Mouse (Mus musculus) fibroblast of lung, adult 2 months (primary cell): ENCODE data around the gene Efr3b.
"Not testable (repeated sequence)": the region's sequence is repeated elsewhere in the genome, so short reads cannot be mapped to it uniquely, and the experiment has no call there.

ENCODE experiments used
- DNase-seq: peaks from one replicate; pipeline ENCODE4 v3.0.0-alpha.2; 2011; ENCODE audit warnings: low read depth

The Efr3b gene

GRCm38 (mm10) chr12:3981350-3982131 lies 57.2 kb downstream of the Efr3b start:
- DNase-seq, result peak; percentile 88

DNA sequence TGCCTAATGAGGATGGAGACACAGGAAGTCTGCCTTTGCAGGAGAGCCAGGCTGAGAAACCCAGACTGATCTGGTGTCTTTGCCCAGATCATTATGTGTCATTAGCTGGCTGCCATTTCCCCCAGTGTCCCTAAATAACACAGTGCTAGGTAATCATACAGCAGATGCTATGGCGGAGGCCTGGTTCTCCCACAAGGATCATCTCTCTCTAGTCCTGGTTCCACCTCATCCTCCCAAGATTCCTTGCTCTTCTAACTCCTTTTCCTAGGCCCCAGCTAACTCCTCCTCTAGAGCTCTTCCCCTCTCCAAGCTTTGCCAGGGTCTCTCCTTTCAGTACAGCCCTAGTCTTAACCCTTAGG lies 57.7 kb downstream of the Efr3b start:
- DNase-seq, result no peak

- DNase-seq, result not testable (repeated sequence)
These were observed 65.5 kb downstream of the Efr3b start for GRCm38 (mm10) chr12:3973169-3973568.

DNA sequence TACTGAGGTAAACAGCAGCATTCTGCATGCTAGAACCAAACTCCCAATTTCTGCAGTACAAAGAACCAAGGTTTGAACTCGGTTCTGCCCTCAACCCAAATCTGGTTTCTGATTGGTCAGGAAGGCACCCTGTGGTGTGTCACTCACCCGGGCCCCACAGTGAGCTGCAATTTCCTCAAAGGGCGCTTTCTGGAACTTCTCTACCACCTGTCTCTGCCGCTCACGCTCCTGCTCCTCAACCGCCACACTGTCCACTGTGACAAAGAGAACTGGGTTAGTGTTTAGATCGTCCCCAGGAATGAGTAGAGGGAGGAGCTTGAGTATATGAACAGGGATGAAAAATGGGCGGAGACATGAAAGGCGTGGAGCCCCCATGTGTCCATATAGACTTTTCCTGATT lies 70.3 kb downstream of the Efr3b start:
- DNase-seq, result no peak

DNA sequence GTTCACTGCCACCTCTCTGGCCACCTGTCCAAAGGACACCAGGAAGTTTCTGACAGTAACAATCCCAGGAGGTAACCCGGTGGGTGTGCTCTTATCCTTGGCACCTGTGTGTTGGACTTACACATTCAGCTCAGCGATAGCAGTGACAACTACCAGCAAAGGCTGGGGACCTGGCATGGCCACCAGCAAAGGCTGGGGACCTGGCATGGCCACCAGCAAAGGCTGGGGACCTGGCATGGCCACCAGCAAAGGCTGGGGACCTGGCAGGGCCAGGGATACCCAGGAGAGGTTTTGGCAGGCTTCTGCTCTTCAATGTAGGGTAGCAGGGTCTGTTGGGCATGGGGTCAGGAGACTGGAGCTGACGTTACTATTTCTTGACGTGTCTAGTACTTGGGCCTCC lies 71.5 kb downstream of the Efr3b start:
- DNase-seq, result no peak

- DNase-seq, result no peak
These were observed 78.2 kb downstream of the Efr3b start for GRCm38 (mm10) chr12:3960553-3960952.

DNA sequence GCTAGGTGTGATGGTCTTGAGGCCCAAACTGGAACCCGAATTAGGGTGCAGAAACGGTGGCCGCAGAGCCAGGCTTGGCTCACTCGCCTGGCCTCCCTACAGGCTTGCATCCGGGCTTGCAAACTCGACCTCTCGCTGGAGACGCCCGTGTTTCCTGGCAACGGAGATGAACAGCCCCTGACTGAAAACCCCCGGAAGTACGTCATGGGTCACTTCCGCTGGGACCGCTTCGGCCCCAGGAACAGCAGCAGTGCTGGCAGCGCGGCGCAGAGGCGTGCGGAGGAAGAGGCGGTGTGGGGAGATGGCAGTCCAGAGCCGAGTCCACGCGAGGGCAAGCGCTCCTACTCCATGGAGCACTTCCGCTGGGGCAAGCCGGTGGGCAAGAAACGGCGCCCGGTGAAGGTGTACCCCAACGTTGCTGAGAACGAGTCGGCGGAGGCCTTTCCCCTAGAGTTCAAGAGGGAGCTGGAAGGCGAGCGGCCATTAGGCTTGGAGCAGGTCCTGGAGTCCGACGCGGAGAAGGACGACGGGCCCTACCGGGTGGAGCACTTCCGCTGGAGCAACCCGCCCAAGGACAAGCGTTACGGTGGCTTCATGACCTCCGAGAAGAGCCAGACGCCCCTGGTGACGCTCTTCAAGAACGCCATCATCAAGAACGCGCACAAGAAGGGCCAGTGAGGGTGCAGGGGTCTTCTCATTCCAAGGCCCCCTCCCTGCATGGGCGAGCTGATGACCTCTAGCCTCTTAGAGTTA lies 78.7 kb downstream of the Efr3b start:
- DNase-seq, result peak; percentile 62

GRCm38 (mm10) chr12:3956351-3956750 lies 82.4 kb downstream of the Efr3b start:
- no peak for DNase-seq

DNA sequence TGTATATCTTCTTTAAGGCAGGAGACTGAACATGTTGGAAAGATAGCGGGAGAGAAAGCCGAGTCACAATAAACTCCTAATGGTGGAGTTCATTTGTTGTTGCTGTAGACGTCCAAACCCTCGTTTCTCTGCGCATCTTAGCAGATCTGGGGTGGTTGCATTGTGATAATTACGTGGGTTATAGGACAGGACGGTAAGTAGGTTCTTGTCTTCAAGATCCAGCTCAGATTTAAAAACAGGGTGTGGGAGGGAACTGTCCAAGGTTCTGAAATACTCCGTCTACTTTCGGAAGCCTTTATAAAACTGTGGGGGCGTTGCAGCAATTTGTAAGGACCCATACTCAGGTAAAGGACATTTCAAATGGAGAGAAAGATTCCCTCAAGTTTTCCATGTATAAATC lies 83.3 kb downstream of the Efr3b start:
- DNase-seq, result no peak

GRCm38 (mm10) chr12:3954651-3955050 lies 84.1 kb downstream of the Efr3b start, which contains the start of gene Pomc:
Pomc (plus strand) TSS chr12:3954951.
- no peak for DNase-seq

DNA sequence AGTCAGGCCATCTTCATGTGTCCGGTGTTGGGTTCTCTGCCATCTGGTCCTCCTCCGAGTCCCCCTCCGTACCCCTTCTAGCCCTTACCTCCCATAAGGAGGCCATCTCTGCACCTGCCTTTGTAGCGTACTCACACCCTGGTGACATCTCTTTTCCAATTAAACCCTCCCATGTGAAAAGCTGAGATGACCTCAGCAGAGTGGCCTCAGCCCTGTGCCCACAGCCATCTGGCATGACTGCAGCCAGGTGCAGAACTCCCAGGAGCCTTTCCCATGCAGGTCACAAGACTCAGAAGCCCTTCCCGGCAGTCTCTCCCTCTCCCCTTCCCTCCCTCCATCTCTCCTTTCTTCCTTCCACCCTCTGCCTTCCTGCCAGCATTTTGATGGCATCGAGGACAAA lies 91.2 kb downstream of the Efr3b start:
- DNase-seq, result no peak

- DNase-seq, result no peak
These were observed 94.2 kb downstream of the Efr3b start for GRCm38 (mm10) chr12:3944454-3945073.

- no peak for DNase-seq
These were observed 96.7 kb downstream of the Efr3b start for GRCm38 (mm10) chr12:3942026-3942425.

- peak; percentile 47 for DNase-seq
These were observed 108.4 kb downstream of the Efr3b start for GRCm38 (mm10) chr12:3930090-3930865.

DNA sequence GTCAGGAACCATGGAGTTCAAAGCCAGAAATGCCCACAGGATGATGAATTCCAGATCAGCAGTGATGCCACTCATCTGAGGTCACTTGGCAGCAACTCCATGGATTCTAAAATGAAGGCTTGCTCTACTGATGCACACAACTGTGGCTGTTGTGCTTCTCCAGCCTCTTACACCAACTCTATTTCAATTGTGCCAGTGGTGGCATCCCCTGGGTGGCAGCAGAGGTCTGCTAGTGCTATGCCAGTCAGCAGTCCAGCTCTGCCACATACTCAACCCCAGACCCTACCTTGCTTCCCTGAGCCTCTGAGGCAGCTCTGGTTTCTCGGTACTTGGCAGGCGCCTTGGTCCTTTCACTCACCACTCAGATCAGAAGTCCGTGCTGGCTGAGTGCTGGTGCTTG lies 109.9 kb downstream of the Efr3b start:
- DNase-seq, result peak; percentile 43

GRCm38 (mm10) chr12:3926127-3926526 lies 112.6 kb downstream of the Efr3b start:
- peak; percentile 21 for DNase-seq

DNA sequence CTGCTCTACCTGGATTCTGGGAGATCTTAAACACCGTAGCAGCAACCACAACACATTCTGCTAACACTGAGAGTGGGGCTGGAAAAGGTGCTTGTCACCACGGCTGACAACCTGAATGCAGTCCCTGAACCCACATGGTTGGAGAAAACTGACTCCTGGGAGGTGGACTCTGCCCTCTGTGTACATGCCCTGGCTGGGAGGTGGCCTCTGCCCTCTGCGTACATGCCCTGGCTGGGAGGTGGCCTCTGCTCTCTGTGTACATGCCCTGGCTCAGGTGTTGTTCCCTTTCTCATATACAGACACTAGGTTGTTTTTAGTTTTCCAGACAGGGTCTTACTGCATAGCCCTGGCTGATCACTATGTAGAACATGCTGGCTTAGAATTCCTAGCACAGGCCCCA lies 119.3 kb downstream of the Efr3b start:
- no peak for DNase-seq

DNA sequence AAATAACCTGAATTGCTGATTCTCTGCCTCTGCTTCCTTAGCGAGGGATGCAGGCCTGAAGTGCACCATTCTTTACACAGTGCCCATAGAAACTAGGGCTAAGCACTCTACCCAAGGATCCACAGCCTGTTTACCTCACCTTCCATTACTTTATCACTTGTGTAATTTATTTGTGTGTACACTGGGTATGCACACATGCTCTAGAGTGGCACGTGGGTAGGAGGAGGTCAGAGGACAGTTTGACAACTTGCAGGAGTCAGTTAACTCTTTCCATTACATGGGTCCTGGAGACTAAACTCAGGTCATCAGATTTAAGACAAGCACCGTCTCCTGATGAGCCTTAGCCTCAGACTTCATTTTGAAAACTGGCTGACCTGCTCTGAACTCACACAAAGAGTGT lies 120.1 kb downstream of the Efr3b start:
- DNase-seq, result no peak

DNA sequence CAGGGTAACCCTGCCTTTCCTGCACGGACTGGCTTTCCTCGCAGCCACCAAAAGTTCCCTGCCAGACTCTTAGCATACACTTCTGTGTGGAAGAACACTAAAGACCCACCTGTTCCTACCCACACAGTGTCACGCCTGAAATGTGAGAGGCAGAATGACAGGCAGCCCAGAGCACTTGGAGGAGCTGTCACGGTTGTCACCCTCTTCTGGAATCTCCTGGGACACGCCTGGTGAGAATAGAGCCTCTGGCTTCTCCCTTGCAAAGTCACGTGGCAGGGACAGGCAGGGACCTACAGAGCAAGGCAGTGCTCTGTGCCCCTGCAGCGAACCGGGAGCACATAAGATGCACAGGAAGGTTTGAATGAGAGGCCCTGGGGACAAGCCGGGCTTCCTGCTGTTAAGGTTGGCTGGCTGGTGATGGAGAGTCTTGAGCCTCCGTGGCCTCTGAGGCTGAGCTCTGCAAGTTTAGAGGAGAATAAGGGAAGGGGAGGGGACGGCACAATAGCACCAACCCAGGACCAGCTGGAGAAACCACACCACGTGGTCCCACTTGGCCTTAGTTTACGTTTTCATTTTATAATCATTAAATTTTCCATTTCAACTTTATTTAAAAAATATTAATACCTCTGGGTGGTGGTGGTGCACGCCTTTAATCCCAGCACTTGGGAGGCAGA lies 120.9 kb downstream of the Efr3b start:
- no peak for DNase-seq

DNA sequence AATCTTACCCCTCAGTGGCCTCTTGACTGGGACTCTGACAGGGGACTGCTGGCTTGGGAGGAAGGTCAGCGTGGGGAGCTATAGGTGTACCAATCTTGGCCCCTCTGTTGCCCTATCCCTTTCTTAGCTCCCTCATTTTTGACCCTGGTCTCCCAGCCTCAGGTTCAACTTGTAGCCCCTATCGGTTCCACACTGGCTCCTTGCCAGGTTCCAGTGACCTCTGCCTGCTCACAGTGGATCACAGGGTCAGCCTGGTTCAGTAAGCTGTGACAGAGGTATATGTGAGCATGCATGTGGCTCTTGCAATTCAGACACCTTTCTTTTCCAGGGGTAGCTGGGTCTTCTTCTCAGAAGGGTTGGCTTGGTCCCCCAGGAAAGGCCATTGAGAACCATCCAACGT lies 122.9 kb downstream of the Efr3b start:
- DNase-seq, result no peak
